Mouse (Mus musculus) E14TG2a.4 (cell line): ENCODE measurements around the gene Ryr3.

Experiments used
- CTCF ChIP-seq: conservative IDR thresholded peaks from 2 replicates; pipeline ENCODE4 v1.5.1; 2014; ENCODE audit warnings: low read length
- NANOG ChIP-seq: IDR thresholded peaks from 2 replicates; pipeline ENCODE4 v1.6.1; 2014; ENCODE audit warnings: borderline replicate concordance, low read length, mixed read lengths
- POU5F1 ChIP-seq: IDR thresholded peaks from 2 replicates; pipeline ENCODE4 v1.6.1; 2014; ENCODE audit warnings: low read length, borderline replicate concordance

DNA sequence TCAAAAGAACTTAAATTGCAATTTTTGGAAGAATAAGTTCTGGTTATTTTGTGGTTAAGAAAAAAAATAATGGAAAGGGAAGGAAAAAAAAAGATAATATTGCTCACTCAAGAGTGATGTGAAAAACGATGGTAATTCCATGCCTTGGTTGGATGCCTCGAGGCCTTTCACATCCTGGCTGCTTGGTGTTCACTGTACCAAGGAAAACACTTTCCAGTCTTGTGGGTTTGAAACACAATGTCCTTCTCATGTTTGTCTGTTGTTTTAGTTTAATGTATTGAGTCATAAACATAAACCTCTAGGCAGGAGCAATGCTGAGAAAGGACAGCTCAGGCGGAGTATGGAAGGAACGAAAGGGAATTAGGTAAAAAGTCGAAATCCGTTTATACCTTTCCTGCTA is 122.8 kb downstream of the Ryr3 start:
- TF ChIP-seq CTCF (no peak), NANOG (no peak), POU5F1 (no peak)
